Mouse (Mus musculus) small intestine, adult 10 weeks (tissue): ENCODE results near the gene Trim75. TPM values are rescaled to one million over a fixed set of nuclear protein-coding genes. Genes with fewer than 3 reads are reported as not detected.

ENCODE experiments used
- polyA plus RNA-seq: library from polyadenylated mRNA; stranded (reverse); fragments of 350-450 nt; fragmentation: Illumina TruSeq; extraction: RNeasy Lipid Tissue Mini Kit (QIAGEN cat#74804); gene quantifications from one replicate; pipeline ENCODE4 v1.2.3, GENCODE M21; 2014; ENCODE audit warnings: low replicate concordance

Trim75 gene
- polyA plus RNA-seq: not detected

GRCm38 (mm10) chr8:64987731-64988130 lies at the start of gene Trim75:
TSS of gene Trim75 (minus strand) at chr8:64987831.

GRCm38 (mm10) chr8:65037117-65037533 lies 49.5 kb upstream of the Trim75 start, which contains the start of gene Apela:
TSS of gene Apela (minus strand) at chr8:65037336.

GRCm38 (mm10) chr8:65018423-65018822 lies 30.8 kb upstream of the Trim75 start, which contains the start of the genes Trim61 and Trim60:
TSS of gene Trim61 (minus strand) at chr8:65018523.
TSS of gene Trim60 (minus strand) at chr8:65018584.

GRCm38 (mm10) chr8:64946820-64947697 lies 40.6 kb downstream of the Trim75 start, which contains the start of gene Tmem192:
TSS of gene Tmem192 (plus strand) at chr8:64947185.

Other genes with a start within 250 kb of the Trim75 start
- 24.5 TPM for gene Klhl2, start 137.8 kb downstream of the Trim75 start, polyA plus RNA-seq
- 15.9 TPM for gene Tmem192, start 40.6 kb downstream of the Trim75 start, polyA plus RNA-seq
- not detected for gene Trim61, start 30.7 kb upstream of the Trim75 start, polyA plus RNA-seq
- gene Trim60, start 30.8 kb upstream of the Trim75 start, polyA plus RNA-seq: not detected
- not detected for gene Apela, start 49.5 kb upstream of the Trim75 start, polyA plus RNA-seq
- gene Gm10663, start 87.2 kb upstream of the Trim75 start, polyA plus RNA-seq: not detected
- 240 TPM for gene BC030870, start 141.7 kb upstream of the Trim75 start, polyA plus RNA-seq